Mouse (Mus musculus): ENCODE measurements around the gene A730015C16Rik. TPM values are rescaled to one million over a fixed set of nuclear protein-coding genes. Genes with fewer than 3 reads are reported as not detected.

The A730015C16Rik gene
- polyA plus RNA-seq, 1 experiment, result 0.17 TPM

- Histone ChIP-seq H3ac (ENCODE audit: control insufficient read depth, insufficient read length) (no peak overlapping the region), H3K4me2 (ENCODE audit: low read depth) (no peak overlapping the region), H3K27me3 (ENCODE audit: control insufficient read depth, insufficient read depth, insufficient read length) (no peaks in the 10 kb centered on the region), H3K36me3 (ENCODE audit: control insufficient read depth, insufficient read depth) (peaks cover 56% of the 10 kb centered on the region), H3K79me2 (ENCODE audit: control insufficient read depth, insufficient read depth) (peaks cover 61% of the 10 kb centered on the region), H3K4me3 (no peak overlapping the region)
- TF ChIP-seq USF1 (IDR thresholded peaks at IDR 0.05; ENCODE audit: low read depth) (no peak), MYOG (IDR thresholded peaks at IDR 0.05; ENCODE audit: control insufficient read depth in 1 of 3, insufficient read depth in 1 of 3, insufficient read length in 2 of 3, low read depth in 2 of 3) (no peak)
Observed at GRCm38 (mm10) chr4:108826643-108827042, 21.8 kb downstream of the A730015C16Rik start.

GRCm38 (mm10) chr4:108826096-108826495, 22.3 kb downstream of the A730015C16Rik start:
- peaks cover 56% of the 10 kb centered on the region for H3K79me2 ChIP-seq (ENCODE audit: control insufficient read depth, insufficient read depth)
- H3K27me3 ChIP-seq (ENCODE audit: control insufficient read depth, insufficient read depth, insufficient read length), result no peaks in the 10 kb centered on the region
- no peak overlapping the region for H3ac ChIP-seq (ENCODE audit: control insufficient read depth, insufficient read length)
- H3K36me3 ChIP-seq (ENCODE audit: control insufficient read depth, insufficient read depth), result peaks cover 61% of the 10 kb centered on the region
- TF ChIP-seq SRF (IDR thresholded peaks at IDR 0.05; ENCODE audit: control insufficient read depth, insufficient read length, low read depth), result no peak
- no peak for TF ChIP-seq REST (IDR thresholded peaks at IDR 0.05; ENCODE audit: insufficient read depth, insufficient read length)
- no peak for TF ChIP-seq POLR2A (IDR thresholded peaks at IDR 0.05; ENCODE audit: insufficient read length, low read depth)
- TF ChIP-seq CEBPB (IDR thresholded peaks at IDR 0.05; ENCODE audit: insufficient read depth, poor library complexity, severe bottlenecking), result no peak
- TF ChIP-seq MAX (IDR thresholded peaks at IDR 0.05; ENCODE audit: low read depth), result no peak
- TF ChIP-seq MYOG (IDR thresholded peaks at IDR 0.05; ENCODE audit: control insufficient read depth in 1 of 3, insufficient read depth in 1 of 3, insufficient read length in 2 of 3, low read depth in 2 of 3), result no peak
- no peak for TF ChIP-seq TCF3 (IDR thresholded peaks at IDR 0.05; ENCODE audit: insufficient read length, low read depth)
- TF ChIP-seq TCF12 (IDR thresholded peaks at IDR 0.05; ENCODE audit: insufficient read depth, poor library complexity, severe bottlenecking), result no peak
- no peak for TF ChIP-seq USF1 (IDR thresholded peaks at IDR 0.05; ENCODE audit: low read depth)
- no peak for TF ChIP-seq E2F4 (IDR thresholded peaks at IDR 0.05; ENCODE audit: insufficient read depth)
- TF ChIP-seq POLR2AphosphoS2 (IDR thresholded peaks at IDR 0.05; ENCODE audit: insufficient read length, low read depth), result no peak
- no peak for TF ChIP-seq MYOD1 (IDR thresholded peaks at IDR 0.05; ENCODE audit: control insufficient read depth in 1 of 3, insufficient read length in 2 of 3, low read depth in 2 of 3)
- no peak overlapping the region for H3K4me3 ChIP-seq
- no peak overlapping the region for H3K4me2 ChIP-seq (ENCODE audit: low read depth)

GRCm38 (mm10) chr4:108825677-108826076, 22.7 kb downstream of the A730015C16Rik start:
- Histone ChIP-seq H3K4me3 (no peak overlapping the region), H3K4me2 (ENCODE audit: low read depth) (no peak overlapping the region), H3ac (ENCODE audit: control insufficient read depth, insufficient read length) (no peak overlapping the region), H3K79me2 (ENCODE audit: control insufficient read depth, insufficient read depth) (peaks cover 52% of the 10 kb centered on the region), H3K27me3 (ENCODE audit: control insufficient read depth, insufficient read depth, insufficient read length) (no peaks in the 10 kb centered on the region), H3K36me3 (ENCODE audit: control insufficient read depth, insufficient read depth) (peaks cover 65% of the 10 kb centered on the region)
- TF ChIP-seq MYOD1 (IDR thresholded peaks at IDR 0.05; ENCODE audit: control insufficient read depth in 1 of 3, insufficient read length in 2 of 3, low read depth in 2 of 3) (no peak), TCF3 (IDR thresholded peaks at IDR 0.05; ENCODE audit: insufficient read length, low read depth) (no peak), MAX (IDR thresholded peaks at IDR 0.05; ENCODE audit: low read depth) (no peak), E2F4 (IDR thresholded peaks at IDR 0.05; ENCODE audit: insufficient read depth) (no peak)

GRCm38 (mm10) chr4:108811550-108811949, 36.9 kb downstream of the A730015C16Rik start:
- H3K36me3 ChIP-seq (ENCODE audit: control insufficient read depth, insufficient read depth), result peaks cover 8% of the 10 kb centered on the region
- no peaks in the 10 kb centered on the region for H3K27me3 ChIP-seq (ENCODE audit: control insufficient read depth, insufficient read depth, insufficient read length)
- no peak overlapping the region for H3K4me3 ChIP-seq
- no peak overlapping the region for H3ac ChIP-seq (ENCODE audit: control insufficient read depth, insufficient read length)
- TF ChIP-seq POLR2AphosphoS2 (IDR thresholded peaks at IDR 0.05; ENCODE audit: insufficient read length, low read depth) (peak; percentile 64), CEBPB (IDR thresholded peaks at IDR 0.05; ENCODE audit: insufficient read depth, poor library complexity, severe bottlenecking) (no peak)
- no peaks in the 10 kb centered on the region for H3K79me2 ChIP-seq (ENCODE audit: control insufficient read depth, insufficient read depth)
- no peak overlapping the region for H3K4me2 ChIP-seq (ENCODE audit: low read depth)

GRCm38 (mm10) chr4:108811142-108811541, 37.3 kb downstream of the A730015C16Rik start:
- Histone ChIP-seq H3K27me3 (ENCODE audit: control insufficient read depth, insufficient read depth, insufficient read length) (no peaks in the 10 kb centered on the region), H3K79me2 (ENCODE audit: control insufficient read depth, insufficient read depth) (no peaks in the 10 kb centered on the region), H3ac (ENCODE audit: control insufficient read depth, insufficient read length) (no peak overlapping the region), H3K36me3 (ENCODE audit: control insufficient read depth, insufficient read depth) (peaks cover 8% of the 10 kb centered on the region), H3K4me3 (no peak overlapping the region), H3K4me2 (ENCODE audit: low read depth) (no peak overlapping the region)
- TF ChIP-seq REST (IDR thresholded peaks at IDR 0.05; ENCODE audit: insufficient read depth, insufficient read length), result no peak
- peak; percentile 65 for TF ChIP-seq POLR2AphosphoS2 (IDR thresholded peaks at IDR 0.05; ENCODE audit: insufficient read length, low read depth)

GRCm38 (mm10) chr4:108803535-108803934, 44.9 kb downstream of the A730015C16Rik start:
- TF ChIP-seq REST (IDR thresholded peaks at IDR 0.05; ENCODE audit: insufficient read depth, insufficient read length), result no peak
- no peak for TF ChIP-seq CEBPB (IDR thresholded peaks at IDR 0.05; ENCODE audit: insufficient read depth, poor library complexity, severe bottlenecking)
- no peak for TF ChIP-seq TCF3 (IDR thresholded peaks at IDR 0.05; ENCODE audit: insufficient read length, low read depth)
- Histone ChIP-seq H3K79me2 (ENCODE audit: control insufficient read depth, insufficient read depth) (no peaks in the 10 kb centered on the region), H3K4me3 (no peak overlapping the region), H3K27me3 (ENCODE audit: control insufficient read depth, insufficient read depth, insufficient read length) (no peaks in the 10 kb centered on the region), H3K36me3 (ENCODE audit: control insufficient read depth, insufficient read depth) (no peaks in the 10 kb centered on the region), H3ac (ENCODE audit: control insufficient read depth, insufficient read length) (no peak overlapping the region), H3K4me2 (ENCODE audit: low read depth) (no peak overlapping the region)
